Mouse (Mus musculus) bone marrow, adult 2 months (tissue): ENCODE results near the gene Npas3. TPM values are rescaled to one million over a fixed set of nuclear protein-coding genes. Genes with fewer than 3 reads are reported as not detected.

ENCODE experiments used
- H3K27ac ChIP-seq: fragments of 200-500 bp; 2 replicates; pipeline ENCODE4 v1.5.1; 2012; ENCODE audit warnings: low read depth, mild to moderate bottlenecking, control low read depth, inconsistent platforms, low read length; ENCODE audit not compliant: control insufficient read depth, poor library complexity, insufficient read depth
- H3K4me1 ChIP-seq: fragments of 200-500 bp; 2 replicates; pipeline ENCODE4 v1.6.1; 2011; ENCODE audit warnings: low read length; ENCODE audit not compliant: control insufficient read depth, insufficient read depth
- H3K4me3 ChIP-seq: fragments of 200-500 bp; replicated peaks from 2 replicates; pipeline ENCODE3; 2011; ENCODE audit warnings: mild to moderate bottlenecking, low read depth, low read length, control low read depth; ENCODE audit not compliant: control insufficient read depth
- CTCF ChIP-seq: fragments of 200-500 bp; IDR thresholded peaks from 2 replicates; pipeline ENCODE4 v1.5.1; 2011; ENCODE audit warnings: low read length, control low read depth; ENCODE audit not compliant: control insufficient read depth, insufficient read depth
- POLR2A ChIP-seq: fragments of 200-500 bp; IDR thresholded peaks from 2 replicates; pipeline ENCODE4 v1.6.1; 2011; ENCODE audit warnings: low read depth, mild to moderate bottlenecking, control low read depth, low read length, borderline replicate concordance; ENCODE audit not compliant: control insufficient read depth
- WGBS: fragments of 180-500 bp; shearing (Covaris S2); methylation state at CpG from one replicate; pipeline ENCODE4 v1.1.7; 2018; 5-methylcytosine and 5-hydroxymethylcytosine counted together
- polyA plus RNA-seq: library from polyadenylated mRNA; stranded (reverse); fragments of >200 nt; gene quantifications from 2 replicates; pipeline ENCODE4 v1.2.4, GENCODE M21; 2011; ENCODE audit warnings: low replicate concordance; ENCODE audit not compliant: missing spikeins, insufficient read depth, insufficient read length

Npas3 gene
- polyA plus RNA-seq, 1 experiment: not detected

DNA sequence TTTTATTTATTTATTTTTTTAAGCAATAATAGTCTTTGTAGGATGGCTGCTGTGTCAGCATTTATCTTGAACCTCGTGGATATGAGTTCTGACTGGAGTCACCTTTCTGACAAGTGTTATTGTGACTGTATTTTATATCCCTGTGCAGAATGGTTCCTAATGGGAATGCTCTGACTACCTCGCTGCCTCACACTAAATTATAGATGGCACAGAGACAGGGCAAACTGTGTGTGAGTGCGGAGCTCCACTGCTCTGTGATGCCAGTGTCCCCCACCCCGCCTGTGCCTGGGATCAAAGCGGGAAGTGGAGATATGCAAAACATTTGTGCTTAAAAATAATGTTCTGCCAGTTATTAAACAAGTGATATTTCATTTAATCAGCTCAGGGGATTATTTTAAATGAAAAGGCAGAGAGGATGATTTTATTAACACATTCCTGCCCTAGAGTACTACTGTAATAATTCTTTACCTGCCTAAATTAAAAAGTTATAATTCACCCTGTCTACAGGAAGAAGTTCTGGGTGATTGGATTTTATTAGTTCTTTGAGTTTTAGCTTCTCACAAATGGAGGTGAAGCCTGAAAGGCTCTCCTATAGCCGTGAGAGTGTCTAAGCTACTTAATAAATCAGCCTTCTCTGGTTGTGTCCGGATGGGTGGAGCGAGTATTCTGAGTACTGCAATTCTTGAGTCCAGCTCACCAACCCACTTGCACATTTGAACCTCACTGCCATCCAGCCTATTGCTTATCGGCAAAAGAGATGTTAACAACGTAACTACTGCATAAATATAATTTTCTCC lies 721.1 kb downstream of the Npas3 start:
- H3K27ac ChIP-seq: no peak overlapping the region
- H3K4me3 ChIP-seq: no peak overlapping the region
- WGBS: 72% methylated on average over 10 of the region's 10 CpGs
- TF ChIP-seq POLR2A (no peak), CTCF (no peak)
- no peaks in the 10 kb centered on the region for H3K4me1 ChIP-seq

DNA sequence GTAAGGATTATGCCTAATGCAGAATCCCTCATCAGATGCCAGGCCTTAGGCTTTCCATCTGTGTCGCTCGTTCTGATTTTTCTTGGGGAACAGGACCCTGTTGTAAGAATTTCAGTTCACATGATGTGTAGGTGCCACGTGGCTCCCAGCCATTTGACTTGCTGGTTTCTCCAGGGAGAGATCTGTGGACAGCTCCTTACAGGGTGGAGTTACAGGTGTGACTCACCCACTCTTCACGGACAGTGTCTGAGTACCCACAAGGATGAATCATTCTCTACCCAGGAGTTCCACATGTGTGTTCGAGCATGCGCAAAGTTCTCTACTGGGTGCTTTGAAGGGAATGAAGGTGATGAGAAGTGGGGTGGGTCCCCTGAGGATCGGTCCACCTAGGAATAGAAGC lies 722.2 kb downstream of the Npas3 start:
- Histone ChIP-seq H3K4me1 (no peaks in the 10 kb centered on the region), H3K27ac (no peak overlapping the region), H3K4me3 (no peak overlapping the region)
- WGBS: 83% methylated on average over 7 of the region's 7 CpGs
- TF ChIP-seq POLR2A (no peak), CTCF (no peak)

DNA sequence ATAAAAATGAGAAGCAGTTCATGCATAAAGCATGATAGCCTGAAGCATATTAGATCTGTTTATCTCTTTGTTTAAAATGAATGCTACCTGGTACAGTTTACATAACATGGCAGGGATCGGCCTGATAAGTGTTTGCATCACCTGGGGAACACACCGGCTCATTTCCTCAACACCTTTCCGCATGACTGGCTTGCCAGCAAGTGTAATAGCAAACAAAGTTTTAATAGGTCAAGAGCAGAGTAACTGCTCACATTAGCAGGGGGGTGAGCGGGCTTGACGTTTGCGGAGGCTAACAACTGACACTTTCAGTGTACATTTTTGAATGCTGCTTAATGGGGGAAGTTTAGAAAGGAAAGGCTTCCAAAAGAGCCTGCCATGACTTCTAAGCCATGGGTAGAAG lies 724.9 kb downstream of the Npas3 start:
- WGBS: 86% methylated on average over 6 of the region's 6 CpGs
- TF ChIP-seq CTCF (no peak), POLR2A (no peak)
- H3K27ac ChIP-seq: no peak overlapping the region

DNA sequence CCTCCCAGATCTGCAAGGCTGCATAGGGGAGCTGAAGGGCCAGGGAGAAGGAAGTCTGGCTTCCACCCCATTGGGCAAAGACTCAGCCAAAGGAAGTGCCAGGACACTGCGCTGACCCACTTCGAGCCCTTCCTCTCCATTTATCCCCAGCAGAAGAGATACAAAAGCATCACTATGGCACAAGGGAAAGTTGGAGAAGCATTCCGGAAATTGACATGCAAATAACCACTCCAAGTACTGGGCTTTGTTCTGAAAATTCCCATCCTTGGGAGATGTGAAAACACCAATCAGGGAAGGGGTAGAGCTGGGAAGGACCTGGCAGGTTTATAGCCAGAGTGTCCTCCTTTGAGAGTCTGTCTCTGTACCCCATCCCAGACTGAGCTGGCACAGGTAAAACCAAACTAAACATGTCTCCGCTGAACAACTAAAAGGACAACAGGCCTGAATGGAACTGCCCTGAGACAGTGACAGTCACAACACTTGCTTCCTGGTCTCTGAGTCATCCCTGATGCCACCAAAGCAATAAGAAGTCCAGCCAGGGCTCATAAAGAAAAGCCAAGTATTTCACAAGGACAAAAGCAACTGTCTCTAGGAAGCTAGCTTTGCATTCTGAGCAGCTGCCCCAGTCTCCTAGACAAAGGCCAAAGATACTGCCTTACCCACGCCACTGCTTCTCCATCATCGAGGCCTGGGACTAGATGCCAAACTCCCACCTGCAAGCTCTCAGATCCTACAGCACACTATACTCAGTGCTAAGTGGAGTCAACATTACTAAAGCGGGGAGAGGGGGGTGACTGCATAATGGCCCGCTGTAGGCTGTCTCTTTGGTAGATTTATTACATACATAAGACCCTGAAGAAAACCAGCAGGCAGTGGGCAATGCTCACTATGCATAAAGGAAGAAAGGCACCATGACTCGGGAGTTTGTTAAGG lies 733.4 kb downstream of the Npas3 start:
- WGBS: 66% methylated on average over 9 of the region's 9 CpGs
- no peak for TF ChIP-seq POLR2A
- TF ChIP-seq CTCF: no peak
- no peak overlapping the region for H3K4me3 ChIP-seq
- no peak overlapping the region for H3K27ac ChIP-seq
- no peaks in the 10 kb centered on the region for H3K4me1 ChIP-seq

More for the DNA sequence above, 724.9 kb downstream of the Npas3 start:
- Histone ChIP-seq H3K4me1 (no peaks in the 10 kb centered on the region), H3K4me3 (no peak overlapping the region)

DNA sequence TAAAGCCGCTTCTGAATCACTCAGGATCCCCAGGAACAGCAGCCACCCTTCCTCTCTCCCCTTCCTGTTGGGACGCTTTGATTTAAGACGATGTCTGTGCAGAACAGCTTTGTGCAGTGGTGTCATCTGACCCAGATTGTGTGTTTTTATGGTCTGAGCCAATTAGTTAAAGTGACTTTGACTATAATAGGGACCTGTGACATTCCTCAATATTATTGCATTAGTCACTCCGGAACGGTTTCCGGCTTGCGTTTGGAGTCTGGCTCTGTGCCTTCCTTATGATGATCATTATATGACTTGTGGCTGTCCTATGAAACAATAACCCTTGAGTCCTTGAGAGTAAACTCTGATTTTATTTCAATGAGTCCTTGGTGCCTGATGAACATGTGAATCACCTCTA lies 735.5 kb downstream of the Npas3 start:
- no peak overlapping the region for H3K27ac ChIP-seq
- H3K4me1 ChIP-seq: no peaks in the 10 kb centered on the region
- no peak overlapping the region for H3K4me3 ChIP-seq
- TF ChIP-seq CTCF (no peak), POLR2A (no peak)
- 80% methylated on average over 7 of the region's 7 CpGs for WGBS

DNA sequence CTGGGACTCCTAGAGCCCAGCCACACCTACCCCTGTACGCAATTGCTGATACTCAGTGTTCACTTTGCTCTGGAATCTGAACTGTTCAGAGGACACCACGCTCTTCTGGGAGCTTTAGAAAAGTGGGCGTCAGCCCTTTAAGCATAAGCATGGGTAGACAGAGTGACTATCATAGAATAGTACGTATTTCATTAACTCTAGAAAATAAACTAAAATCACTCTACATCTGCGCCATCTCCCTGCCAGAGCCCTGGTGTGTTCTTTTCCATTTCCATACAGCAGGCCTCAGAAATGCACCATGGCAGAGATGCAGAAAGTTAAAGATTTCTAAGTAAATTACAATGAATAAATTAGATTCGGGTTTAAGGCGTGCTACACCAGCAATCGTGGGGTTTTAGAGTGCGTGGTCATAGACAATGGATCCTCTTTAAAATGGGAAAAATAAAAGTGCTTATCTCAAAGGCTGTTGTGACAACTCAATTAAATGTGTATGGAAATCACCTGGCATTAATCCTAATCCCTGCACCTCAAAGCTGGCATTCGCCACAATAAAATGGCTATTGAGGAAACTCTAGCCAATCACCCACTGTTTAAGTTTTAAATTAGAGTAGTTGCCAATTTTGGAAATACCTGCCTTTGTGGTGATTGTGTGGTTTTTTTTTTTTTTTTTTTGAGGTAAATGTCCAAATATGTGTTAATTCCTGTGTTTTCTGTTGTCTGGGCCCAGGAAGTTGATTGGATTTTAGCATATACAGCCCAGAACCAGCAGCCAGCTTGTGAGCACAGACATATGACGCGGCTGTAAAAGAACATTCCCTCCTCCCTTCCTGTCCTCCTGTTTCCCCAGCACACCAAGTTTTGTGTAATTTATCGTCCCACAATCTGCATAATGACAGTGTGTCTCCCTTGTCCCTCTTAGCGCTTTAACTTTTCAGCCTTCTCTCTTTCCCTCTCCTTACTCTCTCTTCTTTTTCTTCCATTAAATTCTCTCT lies 737.7 kb downstream of the Npas3 start:
- no peak for TF ChIP-seq POLR2A
- TF ChIP-seq CTCF: no peak
- Histone ChIP-seq H3K27ac (no peak overlapping the region), H3K4me1 (no peaks in the 10 kb centered on the region), H3K4me3 (no peak overlapping the region)
- 87% methylated on average over 14 of the region's 14 CpGs for WGBS

DNA sequence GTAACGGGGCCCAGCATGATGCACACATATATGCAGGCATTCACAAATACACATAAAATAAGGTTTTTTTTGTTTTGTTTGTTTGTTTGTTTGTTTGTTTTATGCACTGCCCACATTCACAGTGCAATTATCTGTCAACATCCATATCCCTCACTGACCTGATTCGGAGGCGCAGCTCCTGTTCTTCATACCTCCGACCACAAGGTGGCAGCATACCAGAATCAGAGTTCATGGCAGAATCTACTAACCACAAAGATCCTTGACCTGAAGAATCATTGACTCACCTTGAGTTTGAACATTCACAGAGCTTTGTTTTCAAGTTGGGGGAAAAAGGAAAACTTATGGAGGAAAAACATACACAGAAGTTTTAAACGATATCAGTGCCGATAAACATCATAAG lies 743.9 kb downstream of the Npas3 start:
- H3K4me3 ChIP-seq: no peak overlapping the region
- WGBS: 88% methylated on average over 6 of the region's 6 CpGs
- TF ChIP-seq CTCF: peak; percentile 63
- TF ChIP-seq POLR2A: no peak
- no peak overlapping the region for H3K27ac ChIP-seq
- H3K4me1 ChIP-seq: no peaks in the 10 kb centered on the region
